Mouse (Mus musculus) gonadal fat pad, adult 2 months (tissue): Measurements from ENCODE around the gene Mcub. TPM values are rescaled to one million over a fixed set of nuclear protein-coding genes. Genes with fewer than 3 reads are reported as not detected.

Experiments
- DNase-seq: peaks from one replicate; pipeline ENCODE4 v3.0.0-alpha.2; 2012; ENCODE audit warnings: low read depth
- polyA plus RNA-seq: library from polyadenylated mRNA; depleted of rRNA; stranded (reverse); fragments of >200 nt; gene quantifications from 2 replicates; pipeline ENCODE4 v1.2.3, GENCODE M21; 2012; rRNA removed

Gene Mcub
- 5.9 and 8.7 TPM in 2 replicates for polyA plus RNA-seq

DNA sequence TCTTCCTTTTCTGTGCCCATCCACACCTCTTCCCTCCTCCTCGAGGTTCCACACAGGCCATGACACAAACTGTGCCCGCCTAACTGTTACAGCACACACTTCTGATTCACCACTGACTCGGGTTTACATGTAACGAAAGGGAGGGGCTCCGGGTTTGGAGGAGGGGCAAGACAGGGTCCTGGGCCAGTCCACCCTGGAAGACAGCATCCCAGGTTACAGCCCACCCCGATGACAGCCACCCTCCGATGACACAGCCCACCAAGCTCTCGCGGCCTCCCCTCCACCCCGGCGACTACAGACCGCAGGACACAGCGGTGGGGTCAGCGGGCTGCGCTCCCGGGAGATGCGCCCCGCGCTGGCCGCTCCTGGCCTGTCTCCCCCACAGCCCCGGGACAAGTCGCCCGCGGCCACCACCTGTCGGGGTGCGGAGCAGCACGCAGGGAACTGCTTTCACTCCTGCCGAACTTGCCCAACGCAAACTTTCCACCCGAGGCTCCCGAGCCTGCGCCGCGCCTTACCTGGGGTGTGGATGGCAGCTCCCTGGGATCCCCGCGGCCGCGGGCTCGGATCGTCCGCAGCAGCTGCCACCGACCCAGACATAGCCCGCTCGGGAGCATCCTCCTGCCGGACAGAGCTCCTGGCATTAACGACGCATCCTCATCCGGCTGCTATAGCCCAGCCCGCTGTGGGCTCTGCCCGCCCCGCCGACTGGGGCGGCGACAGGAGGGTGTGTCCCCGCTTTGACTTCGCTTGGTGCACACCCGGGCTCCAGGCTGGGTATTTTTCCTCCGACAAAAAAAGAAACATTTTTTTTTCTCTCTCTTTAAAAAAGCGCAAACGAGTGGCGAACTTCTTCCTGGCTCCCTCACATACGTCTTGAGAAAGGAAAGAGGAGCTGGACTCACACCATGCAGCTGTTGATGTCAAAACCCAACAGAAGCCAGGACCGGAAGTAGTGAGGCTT is at the start of gene Mcub:
TSS of gene Mcub (minus strand) at position 775 of the 964 bp plus-strand sequence.
- no peak for DNase-seq

- DNase-seq = no peak
Observed at GRCm38 (mm10) chr3:130012943-130013342, 42.9 kb upstream of the Mcub start.

- DNase-seq = no peak
Observed at GRCm38 (mm10) chr3:130011236-130011635, 41.2 kb upstream of the Mcub start.

DNA sequence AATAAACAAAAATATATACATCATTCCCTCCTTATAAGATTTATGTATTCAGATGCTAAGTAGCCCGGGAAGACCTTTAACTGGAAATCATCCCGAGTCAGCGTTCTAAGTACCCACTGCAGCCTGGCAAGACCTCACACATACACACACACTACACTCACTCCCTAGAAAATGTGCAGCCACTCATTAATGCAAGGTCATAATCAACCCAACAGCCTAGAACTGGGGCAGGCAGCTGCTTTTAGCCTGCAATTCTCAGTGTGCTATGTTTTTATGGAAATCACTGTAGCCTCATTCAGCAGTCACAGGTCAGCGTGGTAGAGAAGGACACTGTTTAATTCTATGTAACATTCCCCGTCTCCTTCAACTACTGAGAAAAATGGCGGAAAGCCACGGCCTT is 36.1 kb upstream of the Mcub start:
- DNase-seq = no peak

DNA sequence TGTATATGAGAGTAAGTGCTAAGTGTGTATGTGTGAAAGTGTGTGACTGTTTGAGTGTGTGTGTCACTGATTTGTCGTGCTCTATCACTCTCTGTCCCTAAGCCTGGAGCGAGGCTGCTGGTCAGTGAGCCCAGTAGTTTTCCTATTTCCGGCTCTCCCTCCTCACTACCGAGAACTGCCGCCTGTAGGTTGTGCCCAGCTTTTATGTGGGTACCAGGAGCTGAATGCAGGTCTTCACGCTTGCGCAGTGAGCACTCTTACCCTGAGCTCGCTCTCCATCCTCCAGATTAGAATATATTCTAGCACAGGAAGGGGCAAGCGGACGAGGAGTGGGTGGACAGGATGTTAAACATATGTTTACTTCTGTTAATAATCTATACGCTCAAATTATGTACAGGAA is 30.9 kb upstream of the Mcub start:
- DNase-seq = no peak

DNA sequence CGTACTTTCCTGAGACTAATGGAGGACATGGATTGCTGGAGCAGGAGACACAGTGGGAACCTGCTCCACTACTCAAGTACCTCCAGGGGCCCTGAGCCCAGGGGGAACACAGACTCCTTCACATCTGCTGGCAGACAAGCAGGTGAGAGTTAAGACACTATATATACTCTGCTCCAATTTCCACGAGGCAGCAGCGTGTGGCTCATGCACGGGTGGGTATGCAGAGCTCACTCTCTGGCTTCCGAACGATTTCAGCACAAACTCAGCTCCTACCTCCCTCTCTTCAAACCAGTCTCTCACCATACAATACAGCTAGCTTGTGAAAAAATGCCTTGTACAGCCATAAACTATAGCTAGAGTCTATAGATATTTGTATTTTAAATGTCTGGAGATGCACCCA is 28.5 kb upstream of the Mcub start:
- no peak for DNase-seq

DNA sequence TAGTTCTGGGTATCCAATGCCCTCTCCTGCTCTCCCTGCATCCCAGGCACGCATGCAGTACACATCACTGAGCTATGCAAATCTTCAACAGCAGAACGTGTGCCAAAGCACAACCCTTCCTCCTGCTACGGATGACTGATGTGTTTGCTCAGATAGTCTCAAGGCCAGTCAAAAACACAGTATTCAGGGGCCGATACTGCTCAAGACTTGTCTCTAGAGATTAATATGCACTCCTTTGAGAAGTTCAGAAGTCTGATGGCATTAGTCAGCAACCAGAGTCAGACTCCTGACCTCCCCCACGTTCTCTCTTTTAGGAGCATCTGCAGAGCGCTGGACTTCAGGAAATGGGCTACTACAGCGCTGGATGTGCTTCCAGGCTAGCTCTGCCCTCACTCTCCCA is 28.0 kb upstream of the Mcub start:
- no peak for DNase-seq

DNA sequence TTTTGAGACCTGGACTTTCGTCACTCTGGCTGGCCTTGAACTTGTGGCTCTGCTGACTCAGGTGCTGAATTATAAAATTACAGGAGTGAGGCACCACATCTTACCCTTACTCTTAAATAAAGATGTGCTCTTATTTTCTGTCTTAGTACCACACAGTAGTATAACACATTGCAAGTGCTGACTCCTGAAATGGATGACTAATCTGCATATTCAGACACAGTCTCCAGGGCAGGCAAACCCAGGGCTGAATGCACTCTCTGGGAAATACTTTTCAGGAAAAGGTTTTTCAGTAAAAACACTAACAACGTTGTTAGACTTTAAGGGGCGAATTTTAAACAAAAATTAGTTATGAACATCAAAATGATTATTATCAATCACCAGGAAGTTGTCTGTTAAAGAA is 27.3 kb upstream of the Mcub start:
- no peak for DNase-seq

DNA sequence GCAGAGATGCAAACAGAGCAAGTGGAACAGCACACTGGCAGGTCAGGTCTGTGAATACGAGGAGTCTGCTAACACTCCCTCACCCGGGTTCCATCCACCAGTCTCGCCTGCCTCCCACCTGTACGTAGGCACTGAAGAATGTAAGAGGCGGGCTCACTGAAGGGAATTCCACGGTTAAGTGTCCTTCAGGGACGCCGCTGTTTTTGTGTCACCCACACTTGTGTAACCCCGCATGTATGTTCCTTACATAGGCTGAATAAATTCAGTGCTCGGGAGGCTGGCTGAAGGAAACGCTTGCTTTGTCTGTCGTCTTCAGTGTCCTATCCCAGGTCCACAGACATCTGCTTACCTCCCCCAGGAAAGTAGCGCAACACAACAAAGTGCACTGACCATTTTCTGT is 17.3 kb upstream of the Mcub start:
- no peak for DNase-seq

- no peak for DNase-seq
Observed at GRCm38 (mm10) chr3:129985335-129985734, 15.3 kb upstream of the Mcub start.

- no peak for DNase-seq
Observed at GRCm38 (mm10) chr3:129984797-129985196, 14.8 kb upstream of the Mcub start.

DNA sequence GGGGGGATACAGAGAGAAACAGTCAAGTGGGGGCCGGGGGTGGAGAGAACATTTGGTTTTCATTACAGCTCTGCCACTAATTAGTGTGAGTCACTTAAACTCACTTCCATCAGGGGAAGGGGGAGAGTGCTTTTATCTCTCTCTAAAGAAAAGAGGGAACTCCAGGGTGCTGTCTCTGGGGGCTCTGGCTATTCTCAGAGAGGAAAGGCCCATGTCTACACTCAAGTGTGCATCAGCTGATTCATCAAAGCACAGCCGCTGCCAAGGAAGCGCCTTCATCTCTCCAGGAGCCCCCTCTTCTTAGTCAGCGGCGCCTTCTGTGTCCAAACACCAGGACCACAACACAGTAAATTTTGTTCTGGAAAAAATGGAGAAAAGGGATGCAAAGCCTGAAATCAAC is 12.3 kb upstream of the Mcub start:
- no peak for DNase-seq

DNA sequence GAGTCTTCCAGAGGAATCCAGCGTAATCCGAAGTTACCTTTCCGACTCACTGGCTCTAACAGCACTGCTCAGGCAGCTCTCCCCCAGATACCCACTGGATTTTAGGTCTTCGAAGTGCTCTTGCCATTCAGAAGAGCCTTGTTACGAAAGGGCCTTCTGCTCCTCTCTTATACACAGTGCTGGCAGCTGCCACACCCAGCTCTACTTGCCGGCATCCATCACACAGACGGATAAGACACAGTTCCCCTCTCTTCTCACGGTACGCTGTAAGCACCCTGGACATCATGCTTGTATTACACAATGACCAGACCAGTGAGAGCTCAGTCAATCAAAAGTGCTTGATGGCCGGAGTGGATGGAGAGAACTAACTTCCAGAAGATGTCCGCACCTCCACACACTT is 11.8 kb upstream of the Mcub start:
- DNase-seq = no peak

- no peak for DNase-seq
Observed at GRCm38 (mm10) chr3:129979510-129979909, 9.5 kb upstream of the Mcub start.

GRCm38 (mm10) chr3:129978716-129979115 is 8.7 kb upstream of the Mcub start:
- no peak for DNase-seq

DNA sequence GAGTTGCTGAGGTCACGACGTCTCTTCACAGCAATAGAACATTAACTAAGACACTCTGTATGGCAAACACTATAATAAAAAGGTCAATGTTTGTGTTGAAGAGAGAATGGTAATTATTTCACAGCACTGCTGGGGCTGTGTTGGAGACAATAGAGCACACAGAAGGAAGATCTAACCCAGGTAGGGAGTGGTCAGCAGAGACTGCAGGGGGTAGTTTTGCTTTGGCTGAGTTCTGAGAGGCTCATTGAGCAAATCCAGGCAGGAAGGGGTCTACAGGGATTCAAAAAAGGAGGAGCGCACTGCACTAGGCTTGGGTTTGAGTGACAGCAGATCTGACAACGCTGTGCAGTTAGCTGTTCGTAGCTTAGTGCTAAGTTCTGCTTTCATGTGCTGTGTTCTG is 6.3 kb upstream of the Mcub start:
- DNase-seq = no peak

- DNase-seq = no peak
Observed at GRCm38 (mm10) chr3:129970529-129971515, 816 bp upstream of the Mcub start.

- no peak for DNase-seq
Observed at GRCm38 (mm10) chr3:129969031-129969430, 975 bp downstream of the Mcub start.

- DNase-seq = no peak
Observed at GRCm38 (mm10) chr3:129967874-129968273, 2.1 kb downstream of the Mcub start.

- no peak for DNase-seq
Observed at GRCm38 (mm10) chr3:129964681-129965080, 5.3 kb downstream of the Mcub start.

- no peak for DNase-seq
Observed at GRCm38 (mm10) chr3:129962533-129962932, 7.5 kb downstream of the Mcub start.

GRCm38 (mm10) chr3:129953296-129953695 is 16.7 kb downstream of the Mcub start:
- no peak for DNase-seq
